Mouse (Mus musculus) limb, embryonic 14.5 days (tissue): ENCODE measurements around the gene Tpsb2. TPM values are rescaled to one million over a fixed set of nuclear protein-coding genes. Genes with fewer than 3 reads are reported as not detected.
A peak's percentile ranks its signal among the peaks of the same experiment; 100 is the strongest.

Experiments
- ATAC-seq: fragments of 200-750 bp; cut with Nextera tagmentation; 2 replicates; pipeline ENCODE4 v1.8.0; 2017; ENCODE audit warnings: low read depth, moderate number of reproducible peaks, moderate TSS enrichment; ENCODE audit not compliant: low FRiP score
- DNase-seq: peaks from one replicate; pipeline ENCODE4 v3.0.0-alpha.2; 2015; ENCODE audit warnings: low spot score
- H3K27ac ChIP-seq: fragments of 300-500 bp; sonication (generic); replicated peaks from 2 replicates; pipeline ENCODE4 v1.5.1; 2014; ENCODE audit warnings: low read depth, mild to moderate bottlenecking, low read length, moderate library complexity, mixed read lengths
- H3K27me3 ChIP-seq: fragments of 300-500 bp; sonication (generic); 2 replicates; pipeline ENCODE4 v1.6.1; 2014; ENCODE audit warnings: low read length, mixed read lengths; ENCODE audit not compliant: control insufficient read depth, insufficient read depth
- H3K36me3 ChIP-seq: fragments of 300-500 bp; sonication (generic); 2 replicates; pipeline ENCODE4 v1.6.1; 2014; ENCODE audit warnings: mild to moderate bottlenecking, low read length, moderate library complexity, mixed read lengths; ENCODE audit not compliant: control insufficient read depth, insufficient read depth
- H3K4me1 ChIP-seq: fragments of 300-500 bp; sonication (generic); 2 replicates; pipeline ENCODE4 v1.6.1; 2014; ENCODE audit warnings: antibody characterized with exemption, low read length, mixed read lengths; ENCODE audit not compliant: control insufficient read depth, insufficient read depth
- H3K4me2 ChIP-seq: fragments of 300-500 bp; sonication (generic); replicated peaks from 2 replicates; pipeline ENCODE4 v1.6.1; 2014; ENCODE audit warnings: low read depth, mild to moderate bottlenecking, low read length, moderate library complexity; ENCODE audit not compliant: severe bottlenecking
- H3K4me3 ChIP-seq: fragments of 300-500 bp; sonication (generic); replicated peaks from 2 replicates; pipeline ENCODE4 v1.5.1; 2014; ENCODE audit warnings: low read length
- H3K9ac ChIP-seq: fragments of 300-500 bp; sonication (generic); 2 replicates; pipeline ENCODE4 v1.6.1; 2014; ENCODE audit warnings: mild to moderate bottlenecking, low read depth, low read length, moderate library complexity; ENCODE audit not compliant: severe bottlenecking
- H3K9me3 ChIP-seq: fragments of 300-500 bp; sonication (generic); 2 replicates; pipeline ENCODE4 v1.6.1; 2016; ENCODE audit warnings: low read length; ENCODE audit not compliant: control insufficient read depth
- POLR2A ChIP-seq: fragments of 200-500 bp; IDR thresholded peaks from 2 replicates; pipeline ENCODE4 v1.8.0; 2012; ENCODE audit warnings: inconsistent platforms, mild to moderate bottlenecking, moderate library complexity, borderline replicate concordance; ENCODE audit not compliant: insufficient read depth, insufficient read length; ENCODE audit errors: extremely low read depth
- WGBS: fragments of 180-500 bp; shearing (Covaris S2); extraction: QIAGEN DNeasy Blood & Tissue Kit; methylation state at CpG from one replicate; pipeline ENCODE4 v1.1.7; 2014; 5-methylcytosine and 5-hydroxymethylcytosine counted together
- polyA plus RNA-seq, 2 experiments: library from polyadenylated mRNA; depleted of rRNA in 1 of 2; stranded (reverse) in 1 of 2; unstranded in 1 of 2; fragments of >200 nt; fragmentation: Nextera tagmentation in 1 of 2; extraction: Ambion mirVana in 1 of 2; gene quantifications; 2 replicates each; pipeline versions ENCODE4 v1.2.1 to v1.2.3; 2012 to 2014

Tpsb2 gene
- polyA plus RNA-seq, 2 experiments, result 31.8 to 83.8 TPM

- no peak overlapping the region for H3K9ac ChIP-seq
- TF ChIP-seq POLR2A, result no peak
- WGBS, result 16% methylated on average over 13 of the region's 13 CpGs
- H3K4me2 ChIP-seq, result no peak overlapping the region
- ATAC-seq (no peak), DNase-seq (no peak)
- no peak overlapping the region for H3K4me3 ChIP-seq
- no peak overlapping the region for H3K27ac ChIP-seq
- H3K9me3 ChIP-seq, result no peaks in the 10 kb centered on the region
- H3K4me1 ChIP-seq, result no peaks in the 10 kb centered on the region
- peaks cover 24% of the 10 kb centered on the region; the same call in 1 of the 2 replicates for H3K36me3 ChIP-seq
- H3K27me3 ChIP-seq, result no peaks in the 10 kb centered on the region
Measured at GRCm38 (mm10) chr17:25398520-25398838, 32.4 kb downstream of the Tpsb2 start.

GRCm38 (mm10) chr17:25400443-25400842, 34.3 kb downstream of the Tpsb2 start:
- Histone ChIP-seq H3K9me3 (no peaks in the 10 kb centered on the region), H3K36me3 (peaks cover 18% of the 10 kb centered on the region; the same call in 1 of the 2 replicates), H3K9ac (no peak overlapping the region), H3K4me3 (no peak overlapping the region), H3K4me2 (no peak overlapping the region), H3K4me1 (peaks cover 5% of the 10 kb centered on the region), H3K27me3 (no peaks in the 10 kb centered on the region), H3K27ac (no peak overlapping the region)
- no peak for ATAC-seq
- TF ChIP-seq POLR2A, result no peak
- WGBS, result 3% methylated on average over 7 of the region's 7 CpGs
- DNase-seq, result peak; percentile 59

- no peak overlapping the region for H3K4me2 ChIP-seq
- no peaks in the 10 kb centered on the region for H3K27me3 ChIP-seq
- no peak for TF ChIP-seq POLR2A
- WGBS, result 63% methylated on average over 4 of the region's 4 CpGs
- no peaks in the 10 kb centered on the region for H3K9me3 ChIP-seq
- H3K36me3 ChIP-seq, result peaks cover 9% of the 10 kb centered on the region; the same call in 1 of the 2 replicates
- peaks cover 15% of the 10 kb centered on the region for H3K4me1 ChIP-seq
- no peak overlapping the region for H3K27ac ChIP-seq
- no peak overlapping the region for H3K9ac ChIP-seq
- no peak for DNase-seq
- ATAC-seq, result no peak
- no peak overlapping the region for H3K4me3 ChIP-seq
Measured at GRCm38 (mm10) chr17:25401491-25401890, 35.4 kb downstream of the Tpsb2 start.

- H3K27ac ChIP-seq, result no peak overlapping the region
- H3K4me3 ChIP-seq, result no peak overlapping the region
- H3K9me3 ChIP-seq, result no peaks in the 10 kb centered on the region
- H3K9ac ChIP-seq, result no peak overlapping the region
- WGBS, result 83% methylated on average over 13 of the region's 13 CpGs
- no peaks in the 10 kb centered on the region for H3K27me3 ChIP-seq
- ATAC-seq, result no peak
- peaks cover 22% of the 10 kb centered on the region for H3K4me1 ChIP-seq
- H3K36me3 ChIP-seq, result peaks cover 2% of the 10 kb centered on the region; the same call in 1 of the 2 replicates
- no peak overlapping the region for H3K4me2 ChIP-seq
- TF ChIP-seq POLR2A, result no peak
- DNase-seq, result no peak
Measured at GRCm38 (mm10) chr17:25402224-25402623, 36.1 kb downstream of the Tpsb2 start.

- TF ChIP-seq POLR2A, result no peak
- no peaks in the 10 kb centered on the region for H3K36me3 ChIP-seq
- WGBS, result 40% methylated on average over 3 of the region's 3 CpGs
- no peak overlapping the region for H3K4me2 ChIP-seq
- no peaks in the 10 kb centered on the region for H3K9me3 ChIP-seq
- ATAC-seq, result no peak
- H3K4me1 ChIP-seq, result peaks cover 33% of the 10 kb centered on the region
- H3K27me3 ChIP-seq, result no peaks in the 10 kb centered on the region
- DNase-seq, result no peak
- H3K4me3 ChIP-seq, result no peak overlapping the region
- no peak overlapping the region for H3K27ac ChIP-seq
- no peak overlapping the region for H3K9ac ChIP-seq
Measured at GRCm38 (mm10) chr17:25404190-25404589, 38.1 kb downstream of the Tpsb2 start.
